Mouse (Mus musculus) MEL (cell line): ENCODE data around the gene Capn3.

ENCODE experiments used
- CTCF ChIP-seq, 3 experiments: IDR thresholded peaks in 2 of 3; conservative IDR thresholded peaks in 1 of 3; 2 replicates each; pipeline ENCODE4 v1.5.1; 2011 to 2012; ENCODE audit warnings: low read length in 3 of 3, low read depth in 2 of 3, mild to moderate bottlenecking in 2 of 3, improper control_type of control experiment in 1 of 3, inconsistent platforms in 1 of 3, mixed read lengths in 1 of 3, moderate library complexity in 1 of 3; ENCODE audit not compliant: control insufficient read depth in 1 of 3, insufficient read depth in 1 of 3, poor library complexity in 1 of 3, severe bottlenecking in 1 of 3
- MEF2A ChIP-seq: IDR thresholded peaks from 2 replicates; pipeline ENCODE4 v1.6.1; 2014; ENCODE audit warnings: low read depth, mild to moderate bottlenecking, inconsistent platforms, low read length, improper control_type of control experiment; ENCODE audit not compliant: poor library complexity, insufficient replicate concordance, severe bottlenecking; ENCODE audit errors: extremely low read depth
- NRF1 ChIP-seq: IDR thresholded peaks from 2 replicates; pipeline ENCODE4 v1.6.1; 2014; ENCODE audit warnings: low read depth, mild to moderate bottlenecking, inconsistent platforms, low read length, improper control_type of control experiment, moderate library complexity; ENCODE audit not compliant: poor library complexity, insufficient read depth, severe bottlenecking
- POLR2A ChIP-seq, 2 experiments: IDR thresholded peaks; 2 replicates each; pipeline ENCODE4 v1.6.1; 2011 to 2012; ENCODE audit warnings: low read length in 2 of 2, mild to moderate bottlenecking in 2 of 2, control low read depth in 1 of 2, improper control_type of control experiment in 1 of 2, low read depth in 1 of 2, moderate library complexity in 1 of 2; ENCODE audit not compliant: control insufficient read depth in 1 of 2, insufficient read depth in 1 of 2, poor library complexity in 1 of 2
- SMC3 ChIP-seq: IDR thresholded peaks from 2 replicates; pipeline ENCODE4 v1.6.1; 2011; ENCODE audit warnings: low read depth, low read length, improper control_type of control experiment

GRCm38 (mm10) chr2:120501931-120502604, 46.2 kb downstream of the Capn3 start:
- no peak for TF ChIP-seq POLR2A (IDR thresholded peaks at IDR 0.05; ENCODE audit: control insufficient read depth in 1 of 2, insufficient read depth in 1 of 2, low read depth in 1 of 2, low read length in 2 of 2, poor library complexity in 1 of 2)
- no peak for TF ChIP-seq MEF2A
- no peak for TF ChIP-seq NRF1
- TF ChIP-seq CTCF (IDR thresholded peaks at IDR 0.05 in 2 of 3, conservative IDR thresholded peaks at IDR 0.05 in 1 of 3; ENCODE audit: control insufficient read depth in 1 of 3, insufficient read depth in 1 of 3, low read depth in 2 of 3, low read length in 3 of 3, poor library complexity in 1 of 3, severe bottlenecking in 1 of 3), result no peak
- no peak for TF ChIP-seq SMC3
